Mouse (Mus musculus): ENCODE data around the gene Fam178b.
"Not testable (repeated sequence)": the region's sequence is repeated elsewhere in the genome, so short reads cannot be mapped to it uniquely, and the experiment has no call there.

Fam178b gene

GRCm38 (mm10) chr1:36615958-36616357 lies 67.0 kb downstream of the Fam178b start:
- DNase-seq = not testable (repeated sequence)

- no peak for DNase-seq
These were observed 67.8 kb downstream of the Fam178b start for GRCm38 (mm10) chr1:36615188-36615587.

- DNase-seq = no peak
These were observed 68.4 kb downstream of the Fam178b start for GRCm38 (mm10) chr1:36614584-36614983.

GRCm38 (mm10) chr1:36613374-36613895 lies 69.5 kb downstream of the Fam178b start:
- DNase-seq = no peak

GRCm38 (mm10) chr1:36612362-36612761 lies 70.6 kb downstream of the Fam178b start:
- DNase-seq = no peak

GRCm38 (mm10) chr1:36611449-36612123 lies 71.4 kb downstream of the Fam178b start:
- no peak for DNase-seq

GRCm38 (mm10) chr1:36608211-36608610 lies 74.8 kb downstream of the Fam178b start:
- DNase-seq = no peak

GRCm38 (mm10) chr1:36606951-36607350 lies 76.0 kb downstream of the Fam178b start:
- no peak for DNase-seq

- no peak for DNase-seq
These were observed 78.5 kb downstream of the Fam178b start for GRCm38 (mm10) chr1:36604254-36605156.

- DNase-seq = no peak
These were observed 79.6 kb downstream of the Fam178b start for GRCm38 (mm10) chr1:36603361-36603760.

GRCm38 (mm10) chr1:36602271-36602670 lies 80.7 kb downstream of the Fam178b start:
- DNase-seq = no peak

- DNase-seq = no peak
These were observed 84.6 kb downstream of the Fam178b start for GRCm38 (mm10) chr1:36598411-36598810.

GRCm38 (mm10) chr1:36596114-36596513 lies 86.9 kb downstream of the Fam178b start:
- DNase-seq = peak; percentile 62

- peak; percentile 50 for DNase-seq
These were observed 87.6 kb downstream of the Fam178b start for GRCm38 (mm10) chr1:36595167-36595931.

- no peak for DNase-seq
These were observed 89.9 kb downstream of the Fam178b start for GRCm38 (mm10) chr1:36593099-36593498.

- no peak for DNase-seq
These were observed 91.6 kb downstream of the Fam178b start for GRCm38 (mm10) chr1:36591408-36591807.

- DNase-seq = no peak
These were observed 92.3 kb downstream of the Fam178b start for GRCm38 (mm10) chr1:36590664-36591063.

GRCm38 (mm10) chr1:36589486-36589885 lies 93.5 kb downstream of the Fam178b start:
- DNase-seq = no peak

- DNase-seq = peak; percentile 81
These were observed 94.2 kb downstream of the Fam178b start for GRCm38 (mm10) chr1:36588476-36589450.

- no peak for DNase-seq
These were observed 95.1 kb downstream of the Fam178b start for GRCm38 (mm10) chr1:36587860-36588259.

- DNase-seq = peak; percentile 41
These were observed 96.7 kb downstream of the Fam178b start for GRCm38 (mm10) chr1:36586288-36586687.
